Mouse (Mus musculus): ENCODE data around the gene Slc9a1. TPM values are rescaled to one million over a fixed set of nuclear protein-coding genes. Genes with fewer than 3 reads are reported as not detected.

Gene Slc9a1
- polyA plus RNA-seq, 1 experiment from 2014 or later, result 5.6 TPM

GRCm38 (mm10) chr4:133449726-133450125 is 80.2 kb downstream of the Slc9a1 start:
- H3K36me3 ChIP-seq (ENCODE audit: control insufficient read depth, insufficient read depth, low read length), result no peaks in the 10 kb centered on the region
- ATAC-seq (ENCODE audit: low FRiP score) (no peak), DNase-seq (ENCODE audit: low spot score, missing footprints) (peak; percentile 94)
- H3K9ac ChIP-seq (ENCODE audit: low read length), result no peak overlapping the region
- no peak overlapping the region for H3K4me3 ChIP-seq (ENCODE audit: low read depth, low read length)
- no peaks in the 10 kb centered on the region for H3K4me1 ChIP-seq (ENCODE audit: control insufficient read depth, insufficient read depth, low read length)
- H3K27ac ChIP-seq (ENCODE audit: low read depth, low read length), result no peak overlapping the region
- WGBS, result 18% methylated on average over 13 of the region's 13 CpGs
- no peak overlapping the region for H3K4me2 ChIP-seq
- H3K9me3 ChIP-seq (ENCODE audit: control insufficient read depth, low read length), result no peaks in the 10 kb centered on the region
- H3K27me3 ChIP-seq (ENCODE audit: control insufficient read depth, insufficient read depth, low read length), result no peaks in the 10 kb centered on the region

DNA sequence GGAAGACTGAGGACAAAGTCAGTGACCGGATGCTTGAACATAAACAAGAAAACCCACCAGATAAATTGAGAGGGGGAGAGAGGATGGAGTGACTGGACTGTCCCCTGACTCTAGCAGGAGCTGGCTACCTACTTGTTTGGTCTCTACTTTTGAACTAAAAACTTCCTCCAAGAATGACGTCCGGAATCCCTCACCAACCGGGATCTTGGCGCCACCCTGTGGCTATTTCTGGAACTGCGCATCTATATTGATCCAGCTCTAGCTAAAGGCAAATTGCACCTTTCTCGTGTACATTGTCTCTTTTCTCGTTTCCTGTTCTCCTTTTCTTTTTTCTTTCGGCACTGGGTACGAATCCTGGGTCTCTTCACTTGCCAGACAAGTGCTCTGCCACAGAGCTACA is 82.0 kb downstream of the Slc9a1 start:
- H3K36me3 ChIP-seq (ENCODE audit: control insufficient read depth, insufficient read depth, low read length), result no peaks in the 10 kb centered on the region
- H3K9ac ChIP-seq (ENCODE audit: low read length), result no peak overlapping the region
- no peak overlapping the region for H3K27ac ChIP-seq (ENCODE audit: low read depth, low read length)
- ATAC-seq (ENCODE audit: low FRiP score) (no peak), DNase-seq (ENCODE audit: low spot score, missing footprints) (peak; percentile 100)
- no peak overlapping the region for H3K4me2 ChIP-seq
- H3K9me3 ChIP-seq (ENCODE audit: control insufficient read depth, low read length), result no peaks in the 10 kb centered on the region
- no peaks in the 10 kb centered on the region for H3K4me1 ChIP-seq (ENCODE audit: control insufficient read depth, insufficient read depth, low read length)
- no peaks in the 10 kb centered on the region for H3K27me3 ChIP-seq (ENCODE audit: control insufficient read depth, insufficient read depth, low read length)
- no peak overlapping the region for H3K4me3 ChIP-seq (ENCODE audit: low read depth, low read length)
- 11% methylated on average over 10 of the region's 10 CpGs for WGBS

DNA sequence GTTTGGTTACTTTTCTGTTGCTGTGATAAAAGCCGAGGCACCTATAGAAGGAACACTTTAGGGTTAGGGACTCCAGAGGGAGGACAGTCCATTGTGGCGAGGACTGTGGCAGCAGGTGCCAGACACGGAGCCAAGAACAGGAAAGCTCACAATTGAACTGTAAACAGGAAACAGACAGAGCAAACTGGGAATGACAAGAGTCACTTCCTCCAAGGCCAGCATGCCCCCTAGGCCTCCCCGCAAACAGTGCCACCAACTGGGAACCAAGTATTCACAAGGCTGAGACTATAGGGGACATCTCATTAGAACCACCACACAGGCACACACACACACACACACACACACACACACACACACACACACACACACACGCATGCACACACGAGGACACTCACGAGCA is 82.9 kb downstream of the Slc9a1 start:
- Histone ChIP-seq H3K9ac (ENCODE audit: low read length) (no peak overlapping the region), H3K4me2 (no peak overlapping the region), H3K36me3 (ENCODE audit: control insufficient read depth, insufficient read depth, low read length) (no peaks in the 10 kb centered on the region), H3K27me3 (ENCODE audit: control insufficient read depth, insufficient read depth, low read length) (no peaks in the 10 kb centered on the region), H3K9me3 (ENCODE audit: control insufficient read depth, low read length) (no peaks in the 10 kb centered on the region), H3K27ac (ENCODE audit: low read depth, low read length) (no peak overlapping the region), H3K4me1 (ENCODE audit: control insufficient read depth, insufficient read depth, low read length) (no peaks in the 10 kb centered on the region), H3K4me3 (ENCODE audit: low read depth, low read length) (no peak overlapping the region)
- ATAC-seq (ENCODE audit: low FRiP score) (no peak), DNase-seq (ENCODE audit: low spot score, missing footprints) (no peak)
- 70% methylated on average over 7 of the region's 7 CpGs for WGBS

GRCm38 (mm10) chr4:133458044-133458443 is 88.5 kb downstream of the Slc9a1 start:
- no peaks in the 10 kb centered on the region for H3K36me3 ChIP-seq (ENCODE audit: control insufficient read depth, insufficient read depth, low read length)
- DNase-seq (ENCODE audit: low spot score, missing footprints) (no peak), ATAC-seq (ENCODE audit: low FRiP score) (no peak)
- H3K9ac ChIP-seq (ENCODE audit: low read length), result no peak overlapping the region
- H3K4me1 ChIP-seq (ENCODE audit: control insufficient read depth, insufficient read depth, low read length), result no peaks in the 10 kb centered on the region
- no peaks in the 10 kb centered on the region for H3K27me3 ChIP-seq (ENCODE audit: control insufficient read depth, insufficient read depth, low read length)
- no peaks in the 10 kb centered on the region for H3K9me3 ChIP-seq (ENCODE audit: control insufficient read depth, low read length)
- H3K4me3 ChIP-seq (ENCODE audit: low read depth, low read length), result no peak overlapping the region
- 77% methylated on average over 3 of the region's 3 CpGs for WGBS
- H3K27ac ChIP-seq (ENCODE audit: low read depth, low read length), result no peak overlapping the region
- H3K4me2 ChIP-seq, result no peak overlapping the region

DNA sequence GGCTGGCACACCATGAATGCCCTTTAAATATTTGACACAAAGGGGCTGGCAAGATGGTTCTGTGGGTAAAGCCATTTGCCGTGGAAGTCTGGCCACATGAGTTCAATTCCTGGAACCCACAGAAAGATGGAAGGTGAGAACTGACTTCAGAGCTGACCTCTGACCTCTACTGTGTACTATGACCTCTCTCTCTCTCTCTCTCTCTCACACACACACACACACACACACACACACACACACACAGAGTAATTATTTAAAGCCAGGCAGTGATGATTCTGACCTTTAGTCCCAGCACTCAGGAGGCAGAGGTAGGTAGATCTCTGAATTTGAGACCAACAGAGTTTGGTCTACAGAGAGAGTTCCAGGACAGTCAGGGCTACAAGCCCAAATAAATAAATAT is 90.5 kb downstream of the Slc9a1 start:
- whole genome bisulfite sequencing, result 86% methylated on average over 1 of the region's 1 CpGs
- no peak overlapping the region for H3K4me2 ChIP-seq
- no peaks in the 10 kb centered on the region for H3K27me3 ChIP-seq (ENCODE audit: control insufficient read depth, insufficient read depth, low read length)
- H3K4me1 ChIP-seq (ENCODE audit: control insufficient read depth, insufficient read depth, low read length), result no peaks in the 10 kb centered on the region
- H3K4me3 ChIP-seq (ENCODE audit: low read depth, low read length), result no peak overlapping the region
- ATAC-seq (ENCODE audit: low FRiP score), result no peak
- H3K9ac ChIP-seq (ENCODE audit: low read length), result no peak overlapping the region
- H3K27ac ChIP-seq (ENCODE audit: low read depth, low read length), result no peak overlapping the region
- DNase-seq (ENCODE audit: low spot score, missing footprints), result no peak
- no peaks in the 10 kb centered on the region for H3K36me3 ChIP-seq (ENCODE audit: control insufficient read depth, insufficient read depth, low read length)
- H3K9me3 ChIP-seq (ENCODE audit: control insufficient read depth, low read length), result no peaks in the 10 kb centered on the region

- no peaks in the 10 kb centered on the region for H3K9me3 ChIP-seq (ENCODE audit: control insufficient read depth, low read length)
- no peak overlapping the region for H3K9ac ChIP-seq (ENCODE audit: low read length)
- DNase-seq (ENCODE audit: low spot score, missing footprints) (no peak), ATAC-seq (ENCODE audit: low FRiP score) (no peak)
- no peak overlapping the region for H3K4me3 ChIP-seq (ENCODE audit: low read depth, low read length)
- H3K4me1 ChIP-seq (ENCODE audit: control insufficient read depth, insufficient read depth, low read length), result no peaks in the 10 kb centered on the region
- H3K36me3 ChIP-seq (ENCODE audit: control insufficient read depth, insufficient read depth, low read length), result no peaks in the 10 kb centered on the region
- WGBS, result 62% methylated on average over 5 of the region's 5 CpGs
- no peak overlapping the region for H3K27ac ChIP-seq (ENCODE audit: low read depth, low read length)
- no peaks in the 10 kb centered on the region for H3K27me3 ChIP-seq (ENCODE audit: control insufficient read depth, insufficient read depth, low read length)
- no peak overlapping the region for H3K4me2 ChIP-seq
Observed at GRCm38 (mm10) chr4:133460796-133461325, 91.4 kb downstream of the Slc9a1 start.

DNA sequence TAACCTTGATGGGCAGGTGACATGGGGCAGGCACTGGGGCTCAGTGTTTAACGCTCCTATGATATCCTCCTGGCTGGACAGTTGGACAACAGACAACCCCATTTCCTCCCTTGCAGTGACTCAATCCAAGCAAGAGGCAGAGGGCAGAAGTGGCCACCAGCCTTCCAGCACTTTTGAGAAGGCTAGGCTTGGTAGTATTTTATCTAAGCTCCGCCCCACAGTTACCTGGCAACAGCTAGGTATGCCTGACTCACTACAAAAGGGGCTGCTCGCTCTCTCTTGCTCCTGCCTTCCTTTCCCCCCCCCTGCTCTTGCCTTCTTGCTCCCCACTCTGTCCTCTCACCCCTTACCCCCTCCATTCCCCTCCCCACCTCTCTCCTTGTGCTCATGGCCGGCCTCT is 91.9 kb downstream of the Slc9a1 start:
- Histone ChIP-seq H3K36me3 (ENCODE audit: control insufficient read depth, insufficient read depth, low read length) (no peaks in the 10 kb centered on the region), H3K27ac (ENCODE audit: low read depth, low read length) (no peak overlapping the region), H3K4me3 (ENCODE audit: low read depth, low read length) (no peak overlapping the region), H3K4me1 (ENCODE audit: control insufficient read depth, insufficient read depth, low read length) (no peaks in the 10 kb centered on the region), H3K9me3 (ENCODE audit: control insufficient read depth, low read length) (no peaks in the 10 kb centered on the region), H3K9ac (ENCODE audit: low read length) (no peak overlapping the region), H3K4me2 (no peak overlapping the region), H3K27me3 (ENCODE audit: control insufficient read depth, insufficient read depth, low read length) (no peaks in the 10 kb centered on the region)
- no peak for DNase-seq (ENCODE audit: low spot score, missing footprints)
- WGBS, result 79% methylated on average over 4 of the region's 4 CpGs
- ATAC-seq (ENCODE audit: low FRiP score), result no peak

- H3K4me1 ChIP-seq (ENCODE audit: control insufficient read depth, insufficient read depth, low read length), result no peaks in the 10 kb centered on the region; the same call in 1 of the 2 replicates
- no peaks in the 10 kb centered on the region for H3K9me3 ChIP-seq (ENCODE audit: control insufficient read depth, low read length)
- ATAC-seq (ENCODE audit: low FRiP score), result no peak
- no peaks in the 10 kb centered on the region for H3K36me3 ChIP-seq (ENCODE audit: control insufficient read depth, insufficient read depth, low read length)
- H3K27me3 ChIP-seq (ENCODE audit: control insufficient read depth, insufficient read depth, low read length), result no peaks in the 10 kb centered on the region
- 72% methylated on average over 6 of the region's 6 CpGs for WGBS
- H3K9ac ChIP-seq (ENCODE audit: low read length), result no peak overlapping the region
- no peak overlapping the region for H3K27ac ChIP-seq (ENCODE audit: low read depth, low read length)
- no peak overlapping the region for H3K4me3 ChIP-seq (ENCODE audit: low read depth, low read length)
- DNase-seq (ENCODE audit: low spot score, missing footprints), result no peak
- no peak overlapping the region for H3K4me2 ChIP-seq
Observed at GRCm38 (mm10) chr4:133463184-133463583, 93.7 kb downstream of the Slc9a1 start.

DNA sequence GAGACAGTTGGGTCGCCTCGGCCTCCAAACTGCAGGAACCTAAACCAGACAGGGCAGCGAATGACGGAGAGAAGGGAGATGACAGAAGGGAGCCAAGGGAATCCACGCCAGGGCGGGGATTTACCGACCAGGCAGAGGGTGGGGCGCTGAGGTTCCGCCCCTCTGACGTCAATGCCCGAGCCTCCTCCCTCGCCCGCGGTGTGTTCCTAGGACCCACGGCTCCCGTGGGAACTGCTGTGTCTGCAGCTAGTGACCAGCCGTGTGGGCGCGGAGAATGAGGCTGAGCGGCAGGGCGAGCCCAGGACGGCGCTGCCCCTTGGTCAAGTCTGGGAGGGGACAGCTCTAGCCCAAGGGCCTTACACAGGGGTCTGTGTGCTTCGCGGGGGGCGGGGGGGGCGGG is 98.6 kb downstream of the Slc9a1 start:
- Histone ChIP-seq H3K27me3 (ENCODE audit: control insufficient read depth, insufficient read depth, low read length) (peaks cover 10% of the 10 kb centered on the region), H3K9ac (ENCODE audit: low read length) (peak overlapping the region; percentile 55), H3K4me3 (ENCODE audit: low read depth, low read length) (peak overlapping the region; percentile 40), H3K27ac (ENCODE audit: low read depth, low read length) (no peak overlapping the region), H3K4me2 (peak overlapping the region; percentile 83), H3K9me3 (ENCODE audit: control insufficient read depth, low read length) (peaks cover 3% of the 10 kb centered on the region; the same call in 1 of the 2 replicates), H3K36me3 (ENCODE audit: control insufficient read depth, insufficient read depth, low read length) (no peaks in the 10 kb centered on the region), H3K4me1 (ENCODE audit: control insufficient read depth, insufficient read depth, low read length) (peaks cover 4% of the 10 kb centered on the region)
- WGBS, result 0% methylated on average over 27 of the region's 27 CpGs
- peak; percentile 67; the same call in 1 of the 2 replicates for ATAC-seq (ENCODE audit: low FRiP score)
- DNase-seq (ENCODE audit: low spot score, missing footprints), result peak; percentile 96
